Mouse (Mus musculus) CD4-positive, CD25-positive, alpha-beta regulatory T cell, adult 4 months (primary cell): ENCODE results near the gene Dhrs7c. TPM values are rescaled to one million over a fixed set of nuclear protein-coding genes. Genes with fewer than 3 reads are reported as not detected.

Experiments
- ATAC-seq: one replicate; pipeline ENCODE4 v1.8.0; 2017
- polyA plus RNA-seq, 2 experiments: library from polyadenylated mRNA; unstranded; fragments of 100-300 nt; shearing (Covaris generic); gene quantifications; one replicate each; pipeline ENCODE4 v1.2.1; 2017

The Dhrs7c gene
- polyA plus RNA-seq, result not detected

DNA sequence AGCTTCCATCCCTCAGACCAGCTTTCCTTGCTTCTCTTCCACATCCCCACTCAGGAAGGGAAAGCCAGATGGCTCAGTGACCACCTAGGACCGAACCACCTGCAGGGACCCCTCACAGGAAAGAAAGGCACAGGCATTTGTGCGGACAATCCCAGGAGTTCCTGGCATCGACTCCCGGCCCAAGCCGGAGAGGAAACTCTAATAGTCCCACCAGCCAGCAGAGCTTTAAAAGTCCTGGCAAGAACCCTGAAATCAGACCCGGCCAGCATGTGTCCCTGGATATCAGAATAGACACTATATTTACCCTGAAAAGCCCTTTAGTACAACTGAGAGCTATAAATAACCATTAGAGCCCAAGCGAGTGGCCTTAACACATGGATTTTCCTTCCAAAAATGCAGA, at the start of gene Dhrs7c:
Dhrs7c (plus strand) TSS at position 257 of the 400 bp plus-strand sequence.
- no peak for ATAC-seq

- ATAC-seq, result no peak
These were observed 41.7 kb upstream of the Dhrs7c start for GRCm38 (mm10) chr11:67756287-67756686.

DNA sequence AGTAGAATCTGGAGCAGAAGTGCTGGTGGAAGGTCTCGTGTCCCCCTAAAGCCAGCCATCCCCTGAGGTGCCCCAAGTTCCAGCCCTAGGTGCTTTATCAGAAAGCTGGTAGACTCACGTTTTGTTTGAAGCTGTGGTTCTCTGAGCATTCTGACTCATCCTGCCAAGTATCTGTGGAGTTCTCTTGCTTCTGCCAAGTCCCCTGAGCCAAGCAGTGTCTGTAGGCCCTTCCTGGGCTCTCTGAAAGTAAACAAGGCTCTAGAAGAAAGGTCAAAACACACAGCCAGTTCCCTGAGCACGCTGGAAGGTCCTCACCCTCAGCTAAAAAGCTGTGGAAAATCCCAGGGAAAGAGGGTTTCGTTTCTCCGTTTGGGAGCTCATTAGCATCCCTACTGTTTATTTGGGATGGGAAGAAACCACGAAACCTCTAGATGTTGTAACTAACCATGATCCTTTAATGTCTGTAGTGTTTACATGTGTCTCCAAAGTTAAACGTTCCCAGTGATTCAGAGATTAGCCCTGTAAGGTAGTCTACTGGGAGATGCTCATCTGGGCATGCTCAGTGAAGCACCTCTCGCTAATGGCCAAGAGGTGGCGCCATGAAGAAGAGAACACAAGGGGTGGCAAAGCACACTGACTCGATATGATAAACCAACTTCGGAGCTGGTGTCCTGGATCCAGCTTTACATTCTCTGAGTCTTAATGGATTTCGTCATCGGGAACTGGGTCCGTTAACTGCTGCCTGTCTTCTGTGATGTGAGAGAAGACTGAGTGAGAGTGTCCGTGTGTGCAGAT, 40.4 kb upstream of the Dhrs7c start:
- ATAC-seq, result no peak

GRCm38 (mm10) chr11:67771053-67771452, 26.9 kb upstream of the Dhrs7c start, which contains the start of gene Glp2r:
Gene Glp2r, minus strand, starts transcription at chr11:67771153.
- no peak for ATAC-seq

GRCm38 (mm10) chr11:67771691-67772090, 26.3 kb upstream of the Dhrs7c start:
- no peak for ATAC-seq

GRCm38 (mm10) chr11:67772577-67772976, 25.4 kb upstream of the Dhrs7c start:
- ATAC-seq, result no peak

- ATAC-seq, result no peak
These were observed 23.6 kb upstream of the Dhrs7c start, which contains the start of gene Gsg1l2 for GRCm38 (mm10) chr11:67774379-67774778. Gene Gsg1l2, plus strand, starts transcription at chr11:67774608.

- ATAC-seq, result no peak
These were observed 7.8 kb upstream of the Dhrs7c start for GRCm38 (mm10) chr11:67790182-67790581.

GRCm38 (mm10) chr11:67800130-67800723, 2.2 kb downstream of the Dhrs7c start:
- no peak for ATAC-seq

DNA sequence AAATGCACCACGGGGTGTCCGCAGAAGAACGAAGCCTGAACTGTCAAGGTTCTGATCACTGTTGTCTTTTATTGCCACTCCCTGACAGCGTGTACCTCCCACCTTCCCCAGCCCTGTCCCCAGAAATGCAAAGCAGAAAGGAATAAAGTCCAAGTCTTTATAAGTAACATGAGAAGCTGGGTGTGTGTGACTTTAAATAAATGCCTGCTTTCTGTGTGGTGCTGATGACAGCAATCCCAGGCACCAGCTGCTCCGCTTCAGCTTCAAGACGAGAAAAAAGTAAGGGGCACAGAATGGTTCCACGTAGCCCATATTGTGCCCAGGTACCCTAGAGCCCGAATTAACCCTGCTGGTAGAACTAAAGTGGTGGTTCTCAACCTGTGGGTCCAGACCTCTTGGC, 3.2 kb downstream of the Dhrs7c start:
- ATAC-seq, result no peak

DNA sequence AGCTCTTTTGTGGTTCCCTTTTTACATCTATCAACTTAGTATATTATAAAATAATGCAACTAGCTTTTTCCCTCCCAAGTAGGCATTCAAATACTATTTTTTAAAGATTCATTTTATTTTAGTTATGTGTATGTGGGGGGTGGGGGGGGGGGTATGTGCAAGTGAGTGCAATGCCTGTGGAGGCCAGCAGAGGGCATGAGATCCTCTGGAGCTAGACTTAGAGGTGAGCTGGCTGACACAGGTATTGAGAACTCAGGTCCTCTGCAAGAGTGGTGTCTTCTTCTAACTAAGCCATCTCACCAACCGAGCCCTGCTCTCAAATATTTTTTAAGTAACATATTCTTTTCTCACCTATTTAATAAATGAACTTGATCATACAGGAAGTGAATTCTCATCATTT, 7.6 kb downstream of the Dhrs7c start:
- no peak for ATAC-seq

GRCm38 (mm10) chr11:67806832-67807597, 9.0 kb downstream of the Dhrs7c start:
- ATAC-seq, result no peak

- ATAC-seq, result no peak
These were observed 10.1 kb downstream of the Dhrs7c start for GRCm38 (mm10) chr11:67808051-67808450.

DNA sequence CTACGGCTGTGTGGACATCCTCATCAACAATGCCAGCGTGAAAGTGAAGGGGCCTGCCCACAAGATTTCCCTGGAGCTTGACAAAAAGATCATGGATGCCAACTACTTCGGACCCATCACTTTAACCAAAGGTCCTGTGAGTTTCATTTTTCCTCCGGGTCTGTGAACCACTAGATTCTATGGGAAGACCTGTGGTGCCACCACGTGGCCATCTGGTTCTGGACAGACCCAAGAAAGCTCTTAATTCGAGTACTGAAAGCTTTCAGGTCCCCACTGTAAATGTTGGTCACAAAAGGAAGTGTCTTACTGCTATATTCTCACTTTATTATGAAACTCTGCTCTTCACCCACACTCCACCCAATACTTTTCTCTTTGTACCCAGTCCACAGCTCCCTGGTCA, 13.5 kb downstream of the Dhrs7c start:
- no peak for ATAC-seq

- ATAC-seq, result no peak
These were observed 21.6 kb downstream of the Dhrs7c start for GRCm38 (mm10) chr11:67819604-67820003.

DNA sequence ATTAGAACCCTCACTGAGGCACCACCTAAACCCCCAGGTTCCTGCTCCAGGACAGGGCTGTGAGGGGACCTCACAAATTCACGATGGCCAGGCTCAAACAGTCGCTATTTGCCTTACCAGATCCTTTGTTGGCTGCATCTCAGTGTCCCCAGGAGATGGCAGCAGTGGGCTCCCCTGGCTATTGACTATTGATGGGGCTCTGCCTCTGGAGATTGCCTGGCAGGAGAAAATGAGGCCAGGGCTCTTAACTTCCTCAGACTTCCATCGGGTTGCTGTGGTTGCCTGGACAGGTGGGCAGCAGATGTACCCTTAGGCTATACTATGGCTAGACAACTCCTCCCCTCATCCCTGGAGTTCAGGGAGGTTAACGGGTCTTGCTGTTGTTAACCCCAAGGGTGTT, 22.2 kb downstream of the Dhrs7c start:
- ATAC-seq, result no peak

DNA sequence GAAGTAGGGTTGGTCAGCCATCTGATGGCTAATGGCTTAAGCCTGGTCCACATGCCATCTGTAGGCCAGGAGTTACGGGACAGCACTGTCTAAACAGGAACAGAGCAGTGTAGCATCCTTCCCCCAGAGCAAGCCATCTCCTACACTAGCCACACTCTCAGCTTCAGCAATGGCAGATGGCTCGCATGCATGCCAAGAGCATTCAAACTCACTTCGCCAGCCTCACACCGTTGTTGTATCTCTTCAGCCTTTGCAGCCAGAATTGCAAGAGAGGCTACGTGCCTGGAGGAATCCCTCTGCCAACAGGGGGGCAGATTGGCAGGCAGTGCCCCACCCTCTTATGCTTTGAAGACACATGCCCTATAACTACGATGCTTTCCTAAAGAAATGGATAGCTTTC, 23.6 kb downstream of the Dhrs7c start:
- ATAC-seq, result no peak

- no peak for ATAC-seq
These were observed 30.5 kb downstream of the Dhrs7c start for GRCm38 (mm10) chr11:67828360-67829059.

- no peak for ATAC-seq
These were observed 31.5 kb downstream of the Dhrs7c start for GRCm38 (mm10) chr11:67829530-67829929.

GRCm38 (mm10) chr11:67831820-67832219, 33.8 kb downstream of the Dhrs7c start:
- no peak for ATAC-seq

GRCm38 (mm10) chr11:67835408-67836078, 37.6 kb downstream of the Dhrs7c start:
- no peak for ATAC-seq

DNA sequence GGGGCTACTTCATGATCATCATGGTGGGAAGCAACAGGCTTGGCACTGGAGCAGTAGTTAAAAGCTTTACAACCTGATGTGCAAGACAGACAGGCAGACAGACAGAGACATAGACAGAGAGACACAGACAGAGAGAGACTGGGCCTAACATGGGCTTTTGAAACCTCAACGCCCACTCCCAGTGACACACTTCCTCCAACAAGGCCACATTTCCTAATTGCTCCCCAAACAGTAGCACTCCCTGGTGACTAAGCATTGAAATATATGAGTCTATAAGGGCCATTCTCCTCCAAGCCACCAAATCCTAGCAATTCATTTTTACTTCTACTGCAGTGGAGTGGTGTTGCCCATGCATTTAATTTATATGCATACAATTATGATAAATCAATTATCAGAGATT, 41.8 kb downstream of the Dhrs7c start:
- ATAC-seq, result no peak
